Mouse (Mus musculus) spleen, postnatal 36 days (tissue): ENCODE data around the gene Clip3.
A peak's percentile ranks its signal among the peaks of the same experiment; 100 is the strongest.

ENCODE experiments used
- DNase-seq, 2 experiments: peaks; one replicate each; pipeline ENCODE4 v3.0.0; 2022; ENCODE audit warnings: low spot score in 2 of 2, mixed read lengths in 1 of 2

Gene Clip3

GRCm38 (mm10) chr7:30295103-30295502 is 3.6 kb downstream of the Clip3 start:
- no peak for DNase-seq

GRCm38 (mm10) chr7:30296816-30297215 is 5.3 kb downstream of the Clip3 start:
- DNase-seq = no peak

- DNase-seq = no peak
These were observed 5.7 kb downstream of the Clip3 start for GRCm38 (mm10) chr7:30297266-30297665.

- no peak for DNase-seq
These were observed 9.4 kb downstream of the Clip3 start for GRCm38 (mm10) chr7:30300914-30301313.

- DNase-seq = no peak
These were observed 14.7 kb downstream of the Clip3 start for GRCm38 (mm10) chr7:30306083-30306779.

- DNase-seq = peak; percentile 94
These were observed 16.8 kb downstream of the Clip3 start, which contains the start of gene Alkbh6 for GRCm38 (mm10) chr7:30308076-30309005. Gene Alkbh6, plus strand, starts transcription at chr7:30308717.

GRCm38 (mm10) chr7:30309395-30310129 is 18.0 kb downstream of the Clip3 start:
- no peak for DNase-seq

- no peak for DNase-seq
These were observed 18.6 kb downstream of the Clip3 start for GRCm38 (mm10) chr7:30310136-30310535.

- DNase-seq = no peak
These were observed 22.3 kb downstream of the Clip3 start for GRCm38 (mm10) chr7:30313666-30314320.

- DNase-seq = no peak
These were observed 23.2 kb downstream of the Clip3 start, which contains the start of gene Syne4 for GRCm38 (mm10) chr7:30314721-30315155. Gene Syne4, plus strand, starts transcription at chr7:30314807.

GRCm38 (mm10) chr7:30315559-30316529 is 24.3 kb downstream of the Clip3 start:
- no peak for DNase-seq

GRCm38 (mm10) chr7:30318142-30318541 is 26.6 kb downstream of the Clip3 start:
- DNase-seq = no peak

GRCm38 (mm10) chr7:30320946-30321345 is 29.4 kb downstream of the Clip3 start:
- no peak for DNase-seq

- peak; percentile 78 to 82 for DNase-seq
These were observed 30.2 kb downstream of the Clip3 start, which contains the start of gene E130208F15Rik for GRCm38 (mm10) chr7:30321539-30322284. Gene E130208F15Rik, plus strand, starts transcription at chr7:30321740.

- DNase-seq = peak; percentile 98
These were observed 30.7 kb downstream of the Clip3 start for GRCm38 (mm10) chr7:30322285-30322667.

GRCm38 (mm10) chr7:30322865-30323264 is 31.3 kb downstream of the Clip3 start:
- peak; percentile 26 to 30 for DNase-seq

- DNase-seq = no peak
These were observed 32.3 kb downstream of the Clip3 start, which contains the start of gene Sdhaf1 for GRCm38 (mm10) chr7:30323795-30324194. Gene Sdhaf1, minus strand, starts transcription at chr7:30323895.

GRCm38 (mm10) chr7:30324300-30324944 is 32.9 kb downstream of the Clip3 start:
- DNase-seq = no peak

- DNase-seq = peak; percentile 34 to 56
These were observed 33.8 kb downstream of the Clip3 start for GRCm38 (mm10) chr7:30325364-30325763.
